34 mouse cellular contexts compared by ENCODE assay signal in genomic region chr7:112983316-112983715, GRCm38 (mm10). TPM values are rescaled to one million over a fixed set of nuclear protein-coding genes. Genes with fewer than 3 reads are reported as not detected.
DNase-seq lines count a peak whose midpoint lies in the region; ATAC-seq and TF ChIP-seq lines count a peak whose summit lies in the region.
"Had no signal": no experiment of that assay in that cellular context is flagged by ENCODE, and none has a peak within 500 bp of the region (broad histone marks: within the 10 kb centered on the region; RNA-seq: fewer than 3 reads in every experiment).

No protein-coding gene starts in this region.

- no peak for ATAC-seq in lung, embryonic 14.5 days (ENCODE audit: insufficient read depth)
- ATAC-seq: activated CD4-positive, CD25-positive, alpha-beta regulatory T cell, adult 4 months; forebrain, embryonic 15.5 days; inflammation-experienced regulatory T-cells, adult 6 months; midbrain, embryonic 16.5 days had no signal

- H3K4me2 ChIP-seq in lung, embryonic 14.5 days: no peak overlapping the region
- H3K4me2 ChIP-seq: embryonic facial prominence, embryonic 12.5 days; forebrain, embryonic 15.5 days; heart, embryonic 13.5 days; hindbrain, embryonic 15.5 days; limb, embryonic 13.5 days; liver, embryonic 11.5 days; midbrain, embryonic 11.5 days; neural tube, embryonic 13.5 days had no signal

- H3K27me3 ChIP-seq in lung, embryonic 14.5 days (ENCODE audit: insufficient read depth, low read length): no peaks in the 10 kb centered on the region
- H3K27me3 ChIP-seq in testis, adult 2 months (ENCODE audit: control insufficient read depth, insufficient read depth, low read length): no peaks in the 10 kb centered on the region
- H3K27me3 ChIP-seq: CH12.LX; embryonic facial prominence, embryonic 12.5 days; forebrain, embryonic 15.5 days; hindbrain, embryonic 15.5 days; limb, embryonic 13.5 days; neural tube, embryonic 13.5 days had no signal

- H3K9me3 ChIP-seq in lung, embryonic 14.5 days (ENCODE audit: low read depth, low read length): no peaks in the 10 kb centered on the region
- H3K9me3 ChIP-seq: embryonic facial prominence, embryonic 12.5 days; forebrain, embryonic 10.5 days; forebrain, embryonic 15.5 days; heart, embryonic 13.5 days; hindbrain, embryonic 10.5 days; hindbrain, embryonic 15.5 days; limb, embryonic 13.5 days; neural tube, embryonic 13.5 days had no signal

- no peak overlapping the region for H3K27ac ChIP-seq in lung, embryonic 14.5 days (ENCODE audit: low read depth)
- H3K27ac ChIP-seq in testis, adult 2 months (ENCODE audit: control insufficient read depth, insufficient read depth, low read depth, low read length): no peak overlapping the region
- H3K27ac ChIP-seq: embryonic facial prominence, embryonic 12.5 days; forebrain, embryonic 10.5 days; forebrain, embryonic 15.5 days; heart, embryonic 13.5 days; hindbrain, embryonic 10.5 days; hindbrain, embryonic 15.5 days; layer of hippocampus, adult 2 months; left cerebral cortex, adult 2 months; limb, embryonic 13.5 days; neural tube, embryonic 13.5 days had no signal

- intact Hi-C loops in left cerebral cortex, postnatal 4 days (cut with DNase I): no loop called here

- no peak overlapping the region for H3K9ac ChIP-seq in lung, embryonic 14.5 days
- H3K9ac ChIP-seq: embryonic facial prominence, embryonic 12.5 days; forebrain, embryonic 15.5 days; heart, embryonic 13.5 days; hindbrain, embryonic 15.5 days; limb, embryonic 13.5 days; neural tube, embryonic 13.5 days had no signal

- no peak for TF ChIP-seq POLR2A in testis, adult 2 months (IDR thresholded peaks at IDR 0.05; ENCODE audit: control insufficient read depth, low read depth, low read length)

- H3K4me3 ChIP-seq in lung, embryonic 14.5 days (ENCODE audit: low read depth, low read length): no peak overlapping the region
- peak overlapping the region; percentile 77 for H3K4me3 ChIP-seq in testis, adult 2 months (ENCODE audit: control insufficient read depth, low read depth, low read length)
- H3K4me3 ChIP-seq: embryonic facial prominence, embryonic 12.5 days; forebrain, embryonic 10.5 days; forebrain, embryonic 15.5 days; heart, embryonic 13.5 days; hindbrain, embryonic 10.5 days; hindbrain, embryonic 15.5 days; layer of hippocampus, adult 2 months; left cerebral cortex, adult 2 months; limb, embryonic 13.5 days; neural tube, embryonic 13.5 days had no signal

- 20% methylated on average over 5 of the region's 5 CpGs for WGBS in lung, embryonic 14.5 days

- no peak for TF ChIP-seq CTCF in lung, embryonic 14.5 days (IDR thresholded peaks at IDR 0.05; ENCODE audit: low read depth)
- TF ChIP-seq CTCF in testis, adult 2 months (IDR thresholded peaks at IDR 0.05; ENCODE audit: control insufficient read depth, insufficient read depth, insufficient replicate concordance, low read depth, low read length): no peak

- peaks cover 11% of the 10 kb centered on the region for H3K4me1 ChIP-seq in lung, embryonic 14.5 days (ENCODE audit: insufficient read depth)
- peaks cover 7% of the 10 kb centered on the region for H3K4me1 ChIP-seq in testis, adult 2 months (ENCODE audit: control insufficient read depth, insufficient read depth, low read length)
- H3K4me1 ChIP-seq: hindbrain, embryonic 15.5 days had no signal

- H3K36me3 ChIP-seq in lung, embryonic 14.5 days (ENCODE audit: insufficient read depth): no peaks in the 10 kb centered on the region
- H3K36me3 ChIP-seq in testis, adult 2 months (ENCODE audit: control insufficient read depth, insufficient read depth, low read length): no peaks in the 10 kb centered on the region
- H3K36me3 ChIP-seq: embryonic facial prominence, embryonic 12.5 days; forebrain, embryonic 10.5 days; forebrain, embryonic 15.5 days; heart, embryonic 13.5 days; hindbrain, embryonic 10.5 days; hindbrain, embryonic 15.5 days; limb, embryonic 13.5 days; neural tube, embryonic 13.5 days had no signal

- peak; percentile 26 for DNase-seq in embryo, embryonic 10.5 days (ENCODE audit: low spot score)
- no peak for DNase-seq in embryo, embryonic 10 days (ENCODE audit: low spot score)
- peak; percentile 68 for DNase-seq in lung, embryonic 14.5 days
- no peak for DNase-seq in lung, postnatal 10 days
- DNase-seq in testis, postnatal 14 days (ENCODE audit: low spot score): no peak
- DNase-seq in urinary bladder, postnatal 10 days (ENCODE audit: low spot score): no peak
- DNase-seq in left cerebral cortex, postnatal 4 days: no peak
- DNase-seq: adrenal gland, adult 8-10 months; cerebellum, adult 8-10 months; cerebellum, postnatal 36 days; heart, postnatal 14 days; kidney, adult 11 months; kidney, postnatal 25 days; thymus, adult 18-20 months; thymus, postnatal 25 days had no signal

RNA-seq across cellular contexts. Expression of gene Rassf10, which starts 29.6 kb away (rescaled TPM):
- polyA plus RNA-seq in lung, embryonic 14.5 days (2014; fragmentation: Nextera tagmentation; extraction: Ambion mirVana): 20.0 and 22.0 TPM in 2 replicates
- polyA plus RNA-seq in testis, adult 2 months (2012; rRNA removed): 0.79 and 0.82 TPM in 2 replicates
- total RNA-seq in left cerebral cortex, postnatal 4 days (2021): 1 to 10 TPM; 2.5 to 2.9 TPM
- total RNA-seq: CH12.LX had no signal
- polyA plus RNA-seq: activated CD4-positive, CD25-positive, alpha-beta regulatory T cell, adult 4 months; C2C12; inflammation-experienced regulatory T-cells, adult 6 months; liver, embryonic 16.5 days had no signal

Comparison
In these comparisons a context has a peak if more than half of its experiments do, and no peak if none do; other contexts are left out.
1. DNase-seq: peak in embryo, embryonic 10.5 days (single experiment) and lung, embryonic 14.5 days (single experiment); none in embryo, embryonic 10 days (single experiment), lung, postnatal 10 days (single experiment), testis, postnatal 14 days (single experiment), urinary bladder, postnatal 10 days (single experiment) and left cerebral cortex, postnatal 4 days (single experiment).
2. RNA of gene Rassf10, which starts 29.6 kb away (polyA plus RNA-seq): 20.0 to 22.0 TPM in lung, embryonic 14.5 days; 0.79 to 0.82 TPM in testis, adult 2 months; every median in the first group is over 10 times any median in the second.